Mouse (Mus musculus): ENCODE measurements around the gene Pear1. TPM values are rescaled to one million over a fixed set of nuclear protein-coding genes. Genes with fewer than 3 reads are reported as not detected.

The Pear1 gene
- total and polyA plus RNA-seq, 2 experiments from 2014 or later: 4.9 to 12.3 TPM

DNA sequence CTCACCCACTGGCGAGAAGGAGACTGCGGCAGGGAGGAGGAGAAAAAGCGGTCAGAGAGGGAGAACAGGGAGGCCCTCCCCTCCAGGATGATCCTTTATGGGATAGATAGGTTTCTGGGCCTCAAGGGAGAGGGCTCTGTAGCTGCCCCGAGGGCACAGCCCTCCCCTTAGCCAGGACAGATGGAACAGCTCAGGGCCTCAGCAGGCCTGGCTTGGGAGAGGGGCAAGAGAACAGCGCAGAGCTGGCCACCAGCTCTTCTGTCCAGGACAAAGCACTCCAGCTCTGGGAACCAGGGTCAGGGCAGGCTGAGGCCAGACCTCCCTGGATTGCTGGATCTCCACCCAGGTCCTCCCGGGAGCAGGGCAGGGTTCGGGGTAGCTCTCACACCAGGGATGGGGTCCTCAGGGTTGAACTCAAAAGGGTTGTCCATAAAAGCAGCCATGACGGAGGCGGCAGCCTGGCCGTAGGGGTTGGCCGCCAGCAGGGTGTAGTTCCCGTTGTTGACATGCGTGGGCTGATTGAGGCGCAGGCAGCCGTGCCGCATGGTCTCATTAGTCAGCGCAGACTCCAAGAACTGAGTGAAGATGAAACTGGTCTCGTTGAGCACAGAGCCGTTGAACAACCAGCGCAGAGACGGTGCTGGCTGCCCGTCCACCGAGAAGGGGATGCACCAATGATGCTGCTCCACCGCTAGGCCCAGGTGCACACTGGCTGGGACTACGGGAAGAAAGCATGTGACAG lies 40.7 kb downstream of the Pear1 start:
- Histone ChIP-seq H3K4me1 (ENCODE audit: insufficient read depth) (no peaks in the 10 kb centered on the region), H3K4me2 (ENCODE audit: low read depth) (no peak overlapping the region), H3K4me3 (ENCODE audit: low read depth, low read length) (no peak overlapping the region), H3K27me3 (ENCODE audit: insufficient read depth, low read length) (no peaks in the 10 kb centered on the region; the same call in 1 of the 2 replicates), H3K9me3 (ENCODE audit: low read length) (no peaks in the 10 kb centered on the region), H3K36me3 (ENCODE audit: insufficient read depth) (no peaks in the 10 kb centered on the region), H3K27ac (ENCODE audit: low read depth, low read length) (no peak overlapping the region), H3K9ac (no peak overlapping the region)
- DNase-seq (no peak), ATAC-seq (no peak)
- 86% methylated on average over 25 of the region's 25 CpGs for WGBS
- no peak for TF ChIP-seq CTCF (IDR thresholded peaks at IDR 0.05; ENCODE audit: low read depth)

DNA sequence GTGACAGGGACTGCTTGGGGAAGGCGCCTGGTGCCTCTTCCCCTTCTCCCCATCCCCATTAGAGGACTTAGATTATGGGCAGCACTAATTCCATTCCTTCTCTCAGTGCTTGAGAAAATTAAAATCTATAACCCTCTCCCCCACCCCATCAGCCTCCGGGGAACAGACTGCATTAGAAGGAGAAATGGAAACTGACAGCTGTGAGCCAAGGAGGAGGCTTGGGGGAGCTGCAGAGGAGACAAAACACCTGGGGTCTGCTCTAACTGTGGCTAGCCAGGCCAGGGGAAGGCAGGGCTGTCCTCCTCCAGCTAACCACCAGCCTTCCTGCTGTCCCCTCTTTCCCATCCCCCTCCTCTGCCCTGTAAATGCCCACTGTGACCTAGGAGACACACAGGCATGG lies 45.0 kb downstream of the Pear1 start:
- Histone ChIP-seq H3K27ac (ENCODE audit: low read depth, low read length) (no peak overlapping the region), H3K4me1 (ENCODE audit: insufficient read depth) (no peaks in the 10 kb centered on the region), H3K4me2 (ENCODE audit: low read depth) (no peak overlapping the region), H3K4me3 (ENCODE audit: low read depth, low read length) (no peak overlapping the region), H3K9ac (no peak overlapping the region), H3K27me3 (ENCODE audit: insufficient read depth, low read length) (no peaks in the 10 kb centered on the region; the same call in 1 of the 2 replicates), H3K9me3 (ENCODE audit: low read length) (no peaks in the 10 kb centered on the region), H3K36me3 (ENCODE audit: insufficient read depth) (no peaks in the 10 kb centered on the region)
- no peak for ATAC-seq
- WGBS: 47% methylated on average over 2 of the region's 2 CpGs
- TF ChIP-seq CTCF (IDR thresholded peaks at IDR 0.05; ENCODE audit: low read depth): no peak
- DNase-seq: no peak

DNA sequence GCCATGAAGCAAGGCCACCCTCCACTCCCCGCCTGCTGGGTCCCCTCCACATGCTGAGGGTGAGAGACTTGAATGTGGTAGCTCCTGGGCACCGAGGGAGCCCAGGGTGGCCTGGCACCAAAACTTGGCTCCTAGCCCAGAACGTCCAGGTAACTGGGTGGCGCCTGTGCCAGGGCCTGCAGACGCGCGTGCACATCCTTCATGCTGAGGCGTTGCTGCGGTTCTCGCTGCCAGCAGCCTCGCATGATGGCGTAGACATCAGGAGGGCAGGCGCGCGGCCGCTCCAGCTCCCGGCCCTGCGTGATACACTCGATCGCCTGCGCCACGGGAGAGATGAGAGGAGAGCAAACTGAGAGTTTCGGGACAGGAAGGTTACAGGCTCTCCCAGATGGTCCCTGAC lies 45.8 kb downstream of the Pear1 start:
- Histone ChIP-seq H3K36me3 (ENCODE audit: insufficient read depth) (no peaks in the 10 kb centered on the region), H3K4me3 (ENCODE audit: low read depth, low read length) (no peak overlapping the region), H3K9me3 (ENCODE audit: low read length) (no peaks in the 10 kb centered on the region), H3K27me3 (ENCODE audit: insufficient read depth, low read length) (no peaks in the 10 kb centered on the region; the same call in 1 of the 2 replicates), H3K4me2 (ENCODE audit: low read depth) (peak overlapping the region; percentile 24; the same call in 1 of the 2 replicates), H3K4me1 (ENCODE audit: insufficient read depth) (no peaks in the 10 kb centered on the region), H3K9ac (no peak overlapping the region), H3K27ac (ENCODE audit: low read depth, low read length) (no peak overlapping the region)
- 60% methylated on average over 23 of the region's 23 CpGs for WGBS
- TF ChIP-seq CTCF (IDR thresholded peaks at IDR 0.05; ENCODE audit: low read depth): no peak
- DNase-seq (no peak), ATAC-seq (0 out of 2 replicates have a peak, but pooled peaks have one; percentile 27)

DNA sequence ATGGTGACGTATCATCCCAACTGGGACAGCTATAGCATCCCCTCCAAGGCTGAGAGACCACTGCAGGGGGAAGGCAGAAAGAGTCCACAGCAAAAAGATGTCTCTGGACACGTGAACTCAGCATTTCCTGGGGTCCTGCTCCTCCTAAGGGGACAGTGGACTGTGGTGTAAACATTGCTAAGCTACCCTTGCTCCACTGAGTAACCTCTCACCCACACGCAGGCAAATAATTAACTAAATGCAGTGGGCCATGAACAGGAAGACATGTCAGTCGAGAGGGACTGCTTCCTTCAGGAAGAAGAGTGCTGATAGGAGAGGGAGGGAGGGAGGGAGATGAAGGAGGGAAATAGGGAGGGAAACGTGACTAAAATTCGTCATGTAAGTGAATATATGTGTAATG lies 53.0 kb downstream of the Pear1 start:
- DNase-seq: no peak
- Histone ChIP-seq H3K27ac (ENCODE audit: low read depth, low read length) (no peak overlapping the region), H3K36me3 (ENCODE audit: insufficient read depth) (no peaks in the 10 kb centered on the region), H3K4me2 (ENCODE audit: low read depth) (no peak overlapping the region), H3K27me3 (ENCODE audit: insufficient read depth, low read length) (peaks cover 13% of the 10 kb centered on the region), H3K9ac (no peak overlapping the region), H3K4me3 (ENCODE audit: low read depth, low read length) (no peak overlapping the region), H3K4me1 (ENCODE audit: insufficient read depth) (no peaks in the 10 kb centered on the region), H3K9me3 (ENCODE audit: low read length) (no peaks in the 10 kb centered on the region)
- no peak for TF ChIP-seq CTCF (IDR thresholded peaks at IDR 0.05; ENCODE audit: low read depth)
- WGBS: 50% methylated on average over 6 of the region's 6 CpGs
- ATAC-seq: no peak

DNA sequence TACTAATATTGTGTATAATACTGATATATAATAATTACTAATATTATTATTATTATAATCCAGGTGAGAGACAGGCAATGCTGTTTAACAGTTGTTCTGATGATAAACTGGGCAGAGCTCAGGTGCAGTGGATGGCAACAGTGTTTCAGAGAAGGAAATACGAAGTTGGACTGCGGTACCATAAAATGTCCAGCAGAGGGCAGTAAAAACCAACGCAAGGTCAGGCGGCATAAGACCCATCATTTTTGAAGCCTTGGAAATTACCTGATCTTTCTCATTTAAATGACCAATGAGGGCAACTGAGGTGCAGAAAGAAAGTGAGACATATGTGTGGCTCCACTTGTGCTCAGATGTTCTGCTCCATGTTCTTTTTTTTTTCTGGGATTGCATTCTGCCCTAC lies 53.8 kb downstream of the Pear1 start:
- H3K27ac ChIP-seq (ENCODE audit: low read depth, low read length): no peak overlapping the region
- WGBS: 2% methylated on average over 4 of the region's 4 CpGs
- no peaks in the 10 kb centered on the region for H3K36me3 ChIP-seq (ENCODE audit: insufficient read depth)
- H3K27me3 ChIP-seq (ENCODE audit: insufficient read depth, low read length): peaks cover 13% of the 10 kb centered on the region
- ATAC-seq (no peak; the same call in 1 of the 2 replicates), DNase-seq (peak; percentile 82)
- H3K4me1 ChIP-seq (ENCODE audit: insufficient read depth): no peaks in the 10 kb centered on the region
- H3K9me3 ChIP-seq (ENCODE audit: low read length): no peaks in the 10 kb centered on the region
- peak; percentile 93 for TF ChIP-seq CTCF (IDR thresholded peaks at IDR 0.05; ENCODE audit: low read depth)
- no peak overlapping the region for H3K9ac ChIP-seq
- no peak overlapping the region for H3K4me2 ChIP-seq (ENCODE audit: low read depth)
- no peak overlapping the region for H3K4me3 ChIP-seq (ENCODE audit: low read depth, low read length)

DNA sequence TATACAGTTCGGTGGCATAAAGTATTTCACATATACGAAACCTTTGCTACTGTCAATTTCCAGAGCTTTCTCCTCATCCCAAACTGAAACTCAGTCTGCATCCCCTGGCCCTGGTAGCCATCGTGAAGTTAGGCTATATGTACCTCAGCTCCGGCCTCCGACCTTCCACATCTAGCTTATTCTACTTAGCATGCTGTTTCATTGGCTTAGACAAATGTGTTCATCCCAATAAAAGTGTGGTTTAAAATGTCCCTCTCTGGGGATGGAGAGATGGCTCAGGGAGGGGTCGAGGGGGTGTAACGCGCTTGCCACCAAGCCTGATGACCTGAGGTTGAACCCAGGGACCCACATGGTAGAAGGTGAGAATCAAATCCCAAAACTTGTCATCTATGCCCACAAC lies 54.6 kb downstream of the Pear1 start:
- Histone ChIP-seq H3K27ac (ENCODE audit: low read depth, low read length) (no peak overlapping the region), H3K27me3 (ENCODE audit: insufficient read depth, low read length) (peaks cover 13% of the 10 kb centered on the region), H3K4me1 (ENCODE audit: insufficient read depth) (no peaks in the 10 kb centered on the region), H3K9ac (no peak overlapping the region), H3K4me2 (ENCODE audit: low read depth) (no peak overlapping the region), H3K36me3 (ENCODE audit: insufficient read depth) (no peaks in the 10 kb centered on the region), H3K9me3 (ENCODE audit: low read length) (no peaks in the 10 kb centered on the region), H3K4me3 (ENCODE audit: low read depth, low read length) (no peak overlapping the region)
- TF ChIP-seq CTCF (IDR thresholded peaks at IDR 0.05; ENCODE audit: low read depth): no peak
- DNase-seq (no peak), ATAC-seq (no peak)
- WGBS: 80% methylated on average over 8 of the region's 8 CpGs

DNA sequence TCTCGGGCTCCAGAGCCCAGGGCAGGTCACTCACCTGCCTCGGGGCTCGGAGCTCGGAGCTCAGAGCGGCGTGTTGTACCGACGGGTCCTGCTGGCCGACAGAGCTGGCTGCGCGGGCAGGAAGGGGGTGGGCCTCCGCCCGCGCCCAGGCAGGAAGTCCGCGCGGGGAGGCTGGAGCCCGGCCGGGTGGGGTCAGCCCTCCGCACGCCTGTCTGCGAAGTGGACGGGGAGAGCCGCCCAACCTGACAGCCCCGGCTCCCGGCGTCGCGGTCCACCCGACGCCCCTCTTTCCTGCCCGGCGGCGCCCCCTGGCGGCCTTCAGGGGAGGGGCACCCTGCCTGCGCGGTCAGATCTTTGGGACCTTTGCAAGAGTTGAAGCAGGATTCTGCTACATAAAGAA lies 55.3 kb downstream of the Pear1 start:
- H3K9ac ChIP-seq: no peak overlapping the region
- H3K4me2 ChIP-seq (ENCODE audit: low read depth): peak overlapping the region; percentile 36
- H3K27ac ChIP-seq (ENCODE audit: low read depth, low read length): 0 out of 2 replicates have a peak overlapping the region, but pooled peaks have one; percentile 10
- 3% methylated on average over 36 of the region's 37 CpGs for WGBS
- no peaks in the 10 kb centered on the region for H3K9me3 ChIP-seq (ENCODE audit: low read length)
- H3K27me3 ChIP-seq (ENCODE audit: insufficient read depth, low read length): peaks cover 13% of the 10 kb centered on the region
- H3K36me3 ChIP-seq (ENCODE audit: insufficient read depth): no peaks in the 10 kb centered on the region
- DNase-seq (peak; percentile 62), ATAC-seq (peak; percentile 47)
- H3K4me3 ChIP-seq (ENCODE audit: low read depth, low read length): peak overlapping the region; percentile 25
- peak; percentile 78 for TF ChIP-seq CTCF (IDR thresholded peaks at IDR 0.05; ENCODE audit: low read depth)
- H3K4me1 ChIP-seq (ENCODE audit: insufficient read depth): no peaks in the 10 kb centered on the region

Measured in forebrain, postnatal 0 days (tissue).